Mouse (Mus musculus) heart, postnatal 25 days (tissue): ENCODE measurements around the gene Vsx1. TPM values are rescaled to one million over a fixed set of nuclear protein-coding genes. Genes with fewer than 3 reads are reported as not detected.

Source experiments
- DNase-seq: peaks from one replicate; pipeline ENCODE4 v3.0.0; 2022; ENCODE audit warnings: low spot score
- intact Hi-C: fragments of 180-260 bp; cut with DNase I; formaldehyde crosslinking; loops from one replicate; pipeline ENCODE4 v1.15.1; 2025
- total RNA-seq, 2 experiments: library from RNA; stranded (reverse); gene quantifications; 2 replicates each; pipeline ENCODE4 v1.2.3; 2021

The Vsx1 gene
- total RNA-seq, 2 experiments from 2014 or later: 0.10 TPM; not detected in 1

DNA sequence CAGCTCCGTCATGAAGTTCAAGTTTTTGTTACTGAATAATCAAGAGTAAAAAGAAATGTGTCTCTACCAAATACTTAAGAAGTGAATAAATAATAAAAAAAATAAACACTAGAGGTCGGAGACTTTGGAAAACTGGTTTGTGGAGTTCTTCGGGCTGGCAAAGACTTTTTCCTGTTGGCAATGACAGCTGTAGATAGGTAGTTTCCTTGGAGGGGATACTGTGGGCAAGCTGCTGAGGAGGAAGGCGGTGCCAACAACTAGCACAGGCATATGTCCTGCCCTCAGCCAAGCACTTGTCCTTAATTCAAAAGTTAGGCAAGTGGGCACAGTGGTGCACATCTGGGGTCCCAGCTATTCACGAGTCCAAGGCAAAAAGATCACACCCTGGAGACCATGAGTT, 20.2 kb downstream of the Vsx1 start:
- DNase-seq: no peak
- intact Hi-C loops: loop anchor here (5.0 kb wide), 1 partner anchor 118 kb away; the partner anchor contains the start of gene Pygb

DNA sequence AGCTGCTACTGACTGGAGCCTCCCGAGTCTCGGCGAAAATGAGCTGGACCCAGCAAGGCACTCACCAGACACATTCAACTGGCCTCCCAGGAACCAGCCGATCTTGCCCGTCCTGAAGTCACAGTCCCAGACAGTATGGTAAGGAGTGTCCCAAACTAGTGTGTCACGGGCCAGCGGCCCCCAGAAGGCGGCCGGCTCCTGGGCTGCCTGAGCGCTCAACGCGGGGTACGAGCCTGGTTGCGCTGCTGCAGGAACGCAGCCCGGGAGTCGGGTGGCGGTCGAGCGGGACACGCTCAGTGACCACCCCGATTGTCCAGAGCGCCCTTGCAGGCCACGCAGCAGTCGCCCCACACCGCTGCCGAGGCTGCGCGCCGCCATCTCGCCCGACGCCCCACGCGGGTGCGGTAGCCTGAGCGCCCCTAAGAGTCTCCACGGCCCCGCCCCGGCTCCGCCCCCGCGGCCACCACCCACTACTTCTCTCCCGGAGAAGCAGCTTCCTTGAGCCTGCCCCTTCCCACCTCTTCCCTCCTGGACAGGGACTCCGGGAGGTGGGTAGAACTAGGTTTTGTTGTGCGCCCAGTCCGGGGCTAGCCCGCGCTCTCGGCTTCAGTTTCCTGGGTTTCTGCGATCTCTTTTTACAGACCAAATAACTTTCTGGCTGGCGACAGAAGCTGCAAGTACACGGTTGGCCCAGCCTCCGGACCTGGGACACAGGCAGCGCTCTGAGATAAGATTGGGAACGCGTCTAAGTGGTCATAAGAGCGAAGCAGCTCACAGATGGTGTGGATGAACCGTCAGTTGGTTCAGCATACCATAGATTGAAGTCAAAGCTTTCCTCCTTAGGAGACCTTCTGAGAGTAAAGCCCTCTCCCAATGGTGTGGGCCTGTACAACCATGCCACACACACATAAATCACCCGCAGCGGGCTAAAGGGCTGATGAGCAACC, 21.1 kb downstream of the Vsx1 start, which contains the start of gene Acss1:
Acss1 (minus strand) TSS at position 681 of the 947 bp plus-strand sequence.
- intact Hi-C loops: loop anchor here (5.0 kb wide), 1 partner anchor 119 kb away; the partner anchor contains the start of gene Pygb
- DNase-seq: peak; percentile 56

DNA sequence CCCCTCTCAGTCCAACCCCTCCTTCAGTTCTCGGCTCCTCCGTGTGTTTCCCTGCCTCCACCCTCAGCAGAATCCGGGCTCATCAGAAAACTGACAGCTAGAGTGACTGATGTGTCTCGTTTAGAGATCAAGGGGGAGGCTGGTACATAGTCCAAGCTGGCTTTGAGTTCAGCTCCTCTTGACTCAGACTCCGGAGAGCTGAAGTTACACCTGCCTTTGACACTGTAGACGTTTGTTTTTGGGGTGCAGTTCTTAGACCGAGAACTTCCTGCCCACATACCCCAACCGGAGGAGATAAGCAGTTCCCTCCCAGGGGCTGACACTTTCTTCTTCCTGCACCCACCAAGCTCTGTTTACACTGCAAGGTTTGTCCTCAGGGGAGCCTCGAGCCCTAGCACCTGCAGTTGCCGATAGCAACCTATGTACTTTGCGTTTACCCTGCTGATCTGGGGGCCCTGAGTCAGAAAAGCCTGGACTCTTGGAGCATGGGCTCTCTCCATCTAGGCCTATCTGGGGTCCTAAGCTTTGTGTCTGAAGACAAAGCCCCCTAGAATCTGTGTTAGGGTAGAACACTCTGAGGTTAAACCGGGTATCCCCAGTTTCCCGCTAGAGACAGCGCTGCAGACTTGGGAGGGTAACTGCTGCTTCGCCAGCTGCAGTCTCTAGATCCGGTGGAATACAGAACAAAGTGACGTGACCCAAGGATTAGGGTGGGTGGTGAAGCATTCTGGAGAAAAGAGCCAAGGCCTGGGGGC, 21.9 kb downstream of the Vsx1 start:
- intact Hi-C loops: loop anchor here (5.0 kb wide), 1 partner anchor 120 kb away; the partner anchor contains the start of gene Pygb
- no peak for DNase-seq

DNA sequence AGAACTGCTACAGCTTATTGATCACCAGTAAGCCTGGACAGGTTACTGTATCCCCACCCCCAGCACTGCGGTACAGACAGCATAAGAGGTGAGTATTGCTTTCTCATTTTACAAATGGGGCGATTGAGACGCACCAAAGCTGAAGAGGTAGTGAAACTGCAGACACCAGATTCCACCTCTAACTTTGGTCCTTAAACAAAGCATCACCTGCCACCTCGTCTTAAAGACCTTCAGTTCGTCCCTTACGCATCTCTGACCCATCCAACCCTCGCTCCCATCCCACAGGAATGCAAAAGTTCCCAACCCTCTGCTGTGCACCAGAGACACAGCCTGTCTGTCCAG, 22.5 kb downstream of the Vsx1 start:
- intact Hi-C loops: loop anchor here (5.0 kb wide), 1 partner anchor 121 kb away; the partner anchor contains the start of gene Pygb
- DNase-seq: no peak

DNA sequence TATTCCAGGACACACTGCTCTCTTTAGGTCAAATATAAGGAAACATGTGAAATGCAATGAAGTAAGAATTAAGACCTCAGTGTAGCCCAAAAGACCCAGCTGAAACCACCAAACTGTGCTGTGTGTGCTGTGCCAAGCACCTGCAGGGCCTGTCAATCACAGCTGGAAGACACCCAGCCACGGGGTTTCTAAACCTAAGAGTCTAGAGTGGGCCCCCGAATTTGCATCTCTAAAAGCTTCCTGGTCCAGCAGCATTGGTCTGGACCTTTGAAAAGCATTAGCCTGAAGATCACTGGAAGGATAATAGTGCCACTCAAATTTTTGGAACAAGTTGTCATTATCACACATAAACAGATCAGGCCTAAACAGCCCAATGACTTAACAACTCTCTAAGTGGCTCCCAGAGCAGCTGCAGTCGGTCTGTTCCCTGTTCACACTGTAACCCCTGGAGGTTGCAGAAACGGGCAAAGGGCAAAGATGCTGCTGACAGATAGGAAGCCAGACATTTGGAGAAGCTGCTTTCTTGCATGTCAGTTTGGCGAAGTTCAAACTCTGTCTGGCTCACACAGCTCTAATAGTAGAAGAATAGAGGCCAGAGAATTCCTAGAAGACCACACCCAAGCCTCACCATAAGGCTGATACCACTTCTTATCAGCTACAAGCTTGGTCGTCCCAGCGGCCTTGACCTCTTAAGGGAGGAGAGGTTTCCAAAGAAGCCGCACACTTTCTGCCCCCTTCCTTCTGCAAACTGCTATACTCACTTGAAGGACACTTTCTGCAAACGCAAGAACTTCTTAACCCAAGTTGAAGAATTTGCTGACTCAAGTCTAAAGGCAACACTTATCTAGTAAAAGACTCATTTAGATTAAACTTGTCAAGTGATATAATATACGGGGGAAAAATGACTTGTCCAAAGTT, 23.4 kb downstream of the Vsx1 start:
- no peak for DNase-seq
- intact Hi-C loops: loop anchor here (5.0 kb wide), 1 partner anchor 122 kb away; the partner anchor contains the start of gene Pygb

DNA sequence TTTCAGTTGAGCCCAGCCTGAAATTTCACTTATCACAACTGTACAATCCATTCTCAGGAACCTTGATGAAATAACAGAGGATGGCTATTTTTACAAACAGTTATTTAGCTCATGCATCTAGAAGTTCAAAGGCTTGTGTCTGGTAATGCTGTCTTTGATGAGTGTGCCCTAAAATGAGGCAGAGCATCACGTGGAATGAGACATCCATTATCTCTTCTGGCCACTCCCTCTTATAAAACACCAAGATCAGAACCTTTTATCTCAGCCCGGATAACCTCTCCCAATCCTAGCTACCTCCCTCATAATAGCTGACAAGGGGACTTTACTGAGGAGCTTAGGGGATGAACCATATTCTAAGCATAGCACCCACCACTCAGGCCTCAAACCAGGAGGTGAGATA, 24.2 kb downstream of the Vsx1 start:
- no peak for DNase-seq
- intact Hi-C loops: loop anchor here (5.0 kb wide), 1 partner anchor 122 kb away; the partner anchor contains the start of gene Pygb

DNA sequence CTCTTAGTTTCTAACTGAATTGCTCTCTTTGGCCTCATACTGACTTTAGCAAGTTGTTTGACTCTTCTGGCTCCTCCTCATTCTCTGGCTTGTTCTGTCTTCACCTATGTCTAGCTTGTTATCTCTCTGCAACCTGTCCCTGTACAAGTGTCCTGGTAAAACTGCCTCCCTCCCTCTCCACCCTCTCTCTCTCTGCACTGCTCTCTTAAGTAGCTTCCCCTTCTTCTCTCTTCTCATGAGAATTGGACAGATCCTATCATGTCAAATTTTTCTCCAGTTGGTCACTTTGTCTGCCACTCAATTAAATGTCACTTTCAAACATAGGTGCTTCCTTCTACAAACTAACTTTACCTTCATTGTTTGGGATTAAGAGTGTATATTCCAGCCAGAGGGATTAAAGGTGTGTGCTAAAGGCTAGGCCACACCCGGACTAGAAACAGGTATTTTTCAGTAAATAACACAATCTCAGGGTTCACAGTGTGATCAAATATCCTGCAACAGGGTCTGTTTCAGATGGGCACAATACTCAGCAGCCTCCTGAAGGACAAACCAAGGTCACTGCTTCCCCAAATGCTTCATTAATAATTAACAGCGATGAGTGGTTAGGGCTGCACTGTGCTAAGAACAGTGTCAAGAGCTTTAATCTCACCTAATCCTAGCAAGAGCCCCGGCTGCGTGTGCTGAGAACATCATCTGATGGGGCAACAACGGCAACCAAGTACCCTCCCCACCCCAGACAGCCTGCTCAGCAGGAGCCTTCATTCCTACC, 24.8 kb downstream of the Vsx1 start:
- no peak for DNase-seq
- intact Hi-C loops: no loop called here

DNA sequence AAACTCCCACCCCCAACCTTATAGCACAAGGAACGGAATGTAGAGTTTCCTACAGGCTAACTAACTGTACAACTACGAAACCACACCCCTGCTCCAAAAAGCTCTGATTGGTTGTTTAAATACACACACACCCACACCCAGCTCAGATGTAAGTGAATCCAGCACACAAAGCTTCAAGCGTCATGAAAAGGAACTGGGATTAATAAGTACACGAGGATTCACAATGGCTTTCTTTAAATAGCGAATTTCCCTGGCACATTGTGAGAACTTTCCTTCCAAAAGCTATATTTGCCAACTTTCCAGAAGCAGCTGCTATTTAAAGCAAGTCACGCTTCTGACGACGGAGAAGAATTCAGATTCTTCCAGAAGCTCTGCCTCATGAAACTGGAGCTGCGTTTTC, 25.9 kb downstream of the Vsx1 start:
- intact Hi-C loops: no loop called here
- no peak for DNase-seq

DNA sequence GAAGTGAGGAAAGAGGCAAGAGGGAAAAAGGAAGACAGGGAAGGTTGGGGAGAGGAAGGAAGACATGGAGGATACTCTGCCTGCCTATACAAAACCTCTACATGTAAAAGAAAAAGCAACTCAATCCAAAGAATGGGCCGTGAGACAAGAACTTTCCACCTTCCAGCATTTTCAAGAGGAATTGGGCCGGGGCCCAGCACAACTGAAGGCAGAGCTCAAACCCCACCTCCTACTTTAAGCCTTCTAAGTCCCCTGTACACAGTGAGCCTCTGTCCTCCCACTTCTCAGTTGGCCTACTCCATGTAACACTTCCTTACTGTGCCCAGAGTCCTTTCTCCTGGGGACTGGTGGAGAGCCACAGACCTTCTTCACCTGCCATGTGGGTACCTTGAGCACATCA, 27.2 kb downstream of the Vsx1 start:
- intact Hi-C loops: no loop called here
- DNase-seq: no peak

DNA sequence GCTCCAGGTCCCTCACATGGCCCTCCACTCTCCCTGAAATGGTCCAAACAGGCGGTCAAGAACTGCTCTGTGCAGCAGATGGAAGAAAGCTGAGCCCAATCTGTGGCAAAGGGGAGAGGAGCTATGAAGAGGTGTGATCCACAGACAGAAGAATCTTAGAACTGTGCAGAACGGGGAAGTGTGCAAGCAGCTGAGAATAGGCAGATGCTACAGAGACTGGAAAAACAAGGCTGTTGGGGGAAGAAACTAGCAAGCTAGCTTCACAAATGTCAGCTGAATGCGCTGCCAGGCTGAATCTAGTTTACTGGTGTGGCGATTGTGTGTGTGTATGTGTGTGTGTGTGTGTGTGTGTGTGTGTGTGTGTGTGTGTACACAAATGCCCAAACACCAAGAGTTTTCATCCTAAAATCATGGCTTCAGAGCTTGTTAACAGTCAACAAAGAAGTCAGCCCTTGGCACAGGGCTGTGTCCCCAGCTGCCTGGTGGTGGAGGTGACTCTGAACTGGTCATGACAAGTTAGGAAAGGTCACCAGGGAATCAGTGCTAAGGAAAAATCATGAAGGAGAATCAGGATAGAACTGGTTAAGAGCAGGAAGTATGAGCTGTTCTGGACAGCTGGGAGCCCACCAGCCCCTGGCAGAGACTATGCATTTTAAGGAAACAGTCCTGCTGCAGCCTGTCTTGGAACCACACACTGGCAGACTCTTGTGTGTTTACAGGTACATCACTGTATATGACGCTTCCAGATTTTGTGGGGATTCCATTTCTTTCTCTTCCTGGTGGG, 28.3 kb downstream of the Vsx1 start:
- intact Hi-C loops: no loop called here
- DNase-seq: no peak

DNA sequence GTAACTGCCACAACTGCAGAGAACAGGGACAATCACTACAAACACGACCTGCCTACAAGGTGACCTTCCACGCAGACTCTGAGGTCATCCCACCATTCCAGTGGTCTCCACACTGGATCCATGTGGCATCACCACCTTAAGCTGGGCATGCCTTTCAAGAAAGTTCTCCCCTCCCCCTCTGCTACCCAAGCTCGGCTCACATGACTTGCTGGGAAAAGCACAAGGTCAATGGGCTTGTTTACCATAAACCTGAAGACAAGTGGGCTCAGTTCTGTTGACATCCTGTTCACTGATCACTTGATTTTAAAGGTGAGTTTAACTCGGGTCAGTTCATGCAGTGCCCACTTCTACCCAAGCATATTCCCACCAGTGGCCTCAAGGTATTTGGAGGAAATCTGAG, 29.1 kb downstream of the Vsx1 start:
- intact Hi-C loops: no loop called here
- DNase-seq: no peak

DNA sequence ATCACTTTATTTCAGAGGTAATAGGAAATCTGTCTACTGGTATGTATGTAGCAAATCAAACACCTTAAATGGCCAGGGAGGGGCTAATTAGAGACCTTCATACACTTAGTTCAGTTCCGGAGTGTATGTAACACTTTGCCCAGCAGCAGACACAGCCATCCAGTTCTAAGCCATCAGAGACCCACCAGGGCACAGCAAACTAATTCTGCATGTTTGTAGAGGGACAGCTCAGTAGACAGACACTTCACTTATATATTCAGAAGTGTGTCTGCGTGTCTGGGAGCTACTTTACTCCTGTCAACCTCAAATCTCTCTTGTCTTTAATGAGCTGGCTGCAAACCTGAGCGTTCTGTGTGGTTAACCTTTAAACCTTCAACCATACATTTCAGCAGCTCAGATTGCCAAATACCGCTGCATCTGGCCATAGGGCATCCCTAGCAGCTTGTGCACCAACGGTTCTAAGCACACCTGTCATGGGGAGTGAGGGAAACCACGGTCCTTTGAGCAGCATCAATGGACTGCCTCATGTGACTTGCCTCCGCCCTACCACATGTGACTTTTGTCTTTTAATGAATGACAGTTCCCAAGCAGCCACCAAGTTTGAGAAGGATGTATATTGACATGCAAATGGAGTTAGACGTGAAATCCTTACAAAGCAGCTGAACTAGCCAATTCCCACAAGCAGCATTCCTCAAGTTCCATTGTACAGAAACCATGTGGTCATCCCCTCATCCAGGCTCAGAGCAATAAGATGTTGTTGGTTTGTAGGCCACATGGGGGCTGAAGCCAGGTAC, 32.0 kb downstream of the Vsx1 start:
- intact Hi-C loops: no loop called here
- DNase-seq: no peak

DNA sequence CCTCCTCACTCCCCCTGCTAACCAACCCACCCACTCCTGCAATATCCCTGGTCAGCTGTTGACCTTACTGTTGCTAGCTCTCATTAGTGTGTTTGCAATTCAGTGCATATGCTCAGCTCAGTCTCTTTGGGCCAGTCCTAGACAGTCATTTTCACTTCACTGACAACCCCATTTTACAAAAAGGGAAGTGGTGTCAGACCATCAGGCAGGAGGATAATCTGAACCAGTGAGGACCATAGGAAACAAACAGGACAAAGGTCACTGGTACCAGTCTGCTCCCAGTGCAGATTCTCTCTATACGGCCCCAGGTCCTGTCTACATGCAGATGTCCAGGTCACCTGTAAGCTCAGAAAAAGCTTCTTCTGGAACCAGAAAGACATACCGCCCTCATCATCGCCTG, 33.0 kb downstream of the Vsx1 start:
- intact Hi-C loops: no loop called here
- no peak for DNase-seq

DNA sequence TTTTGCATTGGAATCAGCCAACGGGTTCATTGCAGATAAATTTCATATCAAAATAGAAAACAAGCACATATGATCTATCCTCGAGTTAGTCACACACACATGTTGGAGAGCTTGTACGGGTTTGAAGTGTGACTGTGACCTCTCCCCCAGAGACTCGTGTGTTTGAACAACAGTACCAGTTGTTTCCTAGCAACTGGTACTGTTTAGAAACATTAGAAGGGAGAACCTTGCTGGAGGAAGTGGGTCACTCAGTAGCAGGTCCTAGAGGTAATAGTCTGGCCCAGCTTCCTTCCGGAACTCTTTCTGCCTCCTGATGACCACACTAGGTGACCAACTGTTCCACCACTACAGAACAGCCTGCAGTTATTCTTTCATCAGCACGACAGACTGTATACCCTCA, 33.9 kb downstream of the Vsx1 start:
- intact Hi-C loops: no loop called here
- no peak for DNase-seq

DNA sequence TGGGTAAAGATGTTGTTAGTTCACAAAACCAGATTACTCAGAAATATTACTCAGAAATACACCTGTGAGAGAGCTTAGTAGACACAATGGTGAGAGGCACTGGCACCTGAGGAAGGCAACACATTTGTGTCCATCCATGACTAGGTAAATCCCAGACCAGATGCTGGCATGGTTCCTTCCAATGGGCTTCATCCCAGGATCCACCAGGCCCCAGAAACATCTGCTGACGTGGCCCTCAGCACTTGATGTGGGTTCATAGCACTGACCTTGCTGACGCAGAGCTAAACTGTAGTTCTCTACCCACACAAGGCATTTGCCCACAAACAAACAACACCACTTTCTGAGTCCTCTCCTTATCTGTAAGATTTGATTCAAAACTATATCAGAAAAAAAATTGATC, 34.3 kb downstream of the Vsx1 start:
- intact Hi-C loops: no loop called here
- DNase-seq: no peak

DNA sequence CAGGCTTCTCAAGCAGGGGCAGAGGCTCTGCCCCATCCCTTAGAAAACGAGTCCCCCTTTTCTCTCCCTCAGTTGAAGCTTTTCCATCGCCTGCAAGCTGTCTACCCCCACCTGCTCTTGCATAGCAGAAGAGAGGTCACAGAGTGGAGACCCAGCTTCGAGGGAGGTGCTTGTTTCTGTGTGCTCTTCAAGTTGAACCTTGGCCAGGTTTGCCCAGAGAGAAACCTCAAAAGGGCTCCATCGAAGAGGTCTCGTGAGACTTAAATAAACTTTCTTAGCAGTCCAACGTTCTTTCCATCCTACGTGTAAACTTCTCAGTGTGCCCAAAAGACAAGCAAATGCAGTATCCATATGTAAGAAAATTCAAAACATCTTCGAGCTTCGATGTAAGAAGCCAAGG, 37.8 kb downstream of the Vsx1 start:
- intact Hi-C loops: no loop called here
- no peak for DNase-seq

DNA sequence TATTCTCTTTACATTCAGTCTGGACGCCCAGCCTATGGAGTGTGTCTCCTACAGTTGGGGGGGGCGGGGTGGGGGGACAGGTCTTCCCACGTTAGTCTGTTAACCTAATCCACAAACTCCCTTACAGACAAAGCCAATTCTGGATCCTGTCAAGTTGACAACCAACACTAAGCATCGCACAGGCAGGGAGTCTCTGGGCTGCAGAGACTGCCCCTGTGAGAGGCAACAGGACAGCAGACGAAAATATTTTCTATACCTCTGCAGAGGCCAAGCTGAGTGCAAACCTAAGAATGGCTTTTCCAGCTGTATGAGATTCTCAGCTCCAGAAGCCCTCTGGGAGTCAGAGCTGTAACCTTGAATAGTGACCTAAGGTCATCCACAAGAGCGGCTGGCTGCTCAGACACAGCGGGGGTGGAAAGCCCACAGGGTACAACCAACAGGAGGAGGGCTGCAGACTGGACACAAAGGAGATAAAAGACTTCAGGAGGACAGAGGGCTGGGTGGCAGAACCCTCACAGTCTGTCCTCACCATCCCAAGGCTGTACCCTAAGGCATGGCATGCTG, 38.6 kb downstream of the Vsx1 start:
- intact Hi-C loops: no loop called here
- DNase-seq: no peak
